Mouse (Mus musculus) lung, embryonic 14.5 days (tissue): Measurements from ENCODE around the gene Ski. TPM values are rescaled to one million over a fixed set of nuclear protein-coding genes. Genes with fewer than 3 reads are reported as not detected.

ENCODE experiments used
- ATAC-seq: fragments of 200-750 bp; cut with Nextera tagmentation; 2 replicates; pipeline ENCODE4 v1.8.0; 2017; ENCODE audit warnings: mild to moderate bottlenecking, moderate TSS enrichment, moderate library complexity; ENCODE audit not compliant: insufficient read depth
- DNase-seq: peaks from one replicate; pipeline ENCODE4 v3.0.0-alpha.2; 2015
- H3K27ac ChIP-seq: fragments of 300-500 bp; sonication (generic); 2 replicates; pipeline ENCODE4 v1.5.1; 2014; ENCODE audit warnings: low read depth, mild to moderate bottlenecking, moderate library complexity
- H3K27me3 ChIP-seq: fragments of 300-500 bp; sonication (generic); 2 replicates; pipeline ENCODE4 v1.6.1; 2014; ENCODE audit warnings: low read length, control low read depth; ENCODE audit not compliant: insufficient read depth
- H3K36me3 ChIP-seq: fragments of 300-500 bp; sonication (generic); 2 replicates; pipeline ENCODE4 v1.6.1; 2014; ENCODE audit warnings: control low read depth; ENCODE audit not compliant: insufficient read depth
- H3K4me1 ChIP-seq: fragments of 300-500 bp; sonication (generic); 2 replicates; pipeline ENCODE4 v1.6.1; 2014; ENCODE audit warnings: antibody characterized with exemption, control low read depth; ENCODE audit not compliant: insufficient read depth
- H3K4me2 ChIP-seq: fragments of 300-500 bp; sonication (generic); 2 replicates; pipeline ENCODE4 v1.6.1; 2014; ENCODE audit warnings: mild to moderate bottlenecking
- H3K4me3 ChIP-seq: fragments of 300-500 bp; sonication (generic); 2 replicates; pipeline ENCODE4 v1.5.1; 2014; ENCODE audit warnings: low read depth, low read length
- H3K9ac ChIP-seq: fragments of 300-500 bp; sonication (generic); 2 replicates; pipeline ENCODE4 v1.6.1; 2014
- H3K9me3 ChIP-seq: fragments of 300-500 bp; sonication (generic); 2 replicates; pipeline ENCODE4 v1.6.1; 2016; ENCODE audit warnings: low read depth, low read length, control low read depth
- CTCF ChIP-seq: IDR thresholded peaks from 2 replicates; pipeline ENCODE4 v1.5.1; 2016; ENCODE audit warnings: antibody characterized with exemption, low read depth
- WGBS: fragments of 180-500 bp; shearing (Covaris S2); extraction: QIAGEN DNeasy Blood & Tissue Kit; methylation state at CpG from one replicate; pipeline ENCODE4 v1.1.7; 2014; 5-methylcytosine and 5-hydroxymethylcytosine counted together
- polyA plus RNA-seq: library from polyadenylated mRNA; unstranded; fragments of >200 nt; fragmentation: Nextera tagmentation; extraction: Ambion mirVana; gene quantifications from 2 replicates; pipeline ENCODE4 v1.2.1, GENCODE M21; 2014

Ski gene
- polyA plus RNA-seq, 1 experiment from 2014 or later, result 23.7 TPM

GRCm38 (mm10) chr4:155113766-155114410 is 108.5 kb downstream of the Ski start:
- Histone ChIP-seq H3K36me3 (no peaks in the 10 kb centered on the region), H3K4me1 (no peaks in the 10 kb centered on the region), H3K4me3 (no peak overlapping the region), H3K9ac (no peak overlapping the region), H3K27me3 (no peaks in the 10 kb centered on the region), H3K9me3 (peaks cover 4% of the 10 kb centered on the region; the same call in 1 of the 2 replicates), H3K27ac (peak overlapping the region; percentile 34; the same call in 1 of the 2 replicates), H3K4me2 (no peak overlapping the region)
- ATAC-seq (no peak), DNase-seq (peak; percentile 39)
- TF ChIP-seq CTCF, result no peak
- 55% methylated on average over 8 of the region's 8 CpGs for WGBS

DNA sequence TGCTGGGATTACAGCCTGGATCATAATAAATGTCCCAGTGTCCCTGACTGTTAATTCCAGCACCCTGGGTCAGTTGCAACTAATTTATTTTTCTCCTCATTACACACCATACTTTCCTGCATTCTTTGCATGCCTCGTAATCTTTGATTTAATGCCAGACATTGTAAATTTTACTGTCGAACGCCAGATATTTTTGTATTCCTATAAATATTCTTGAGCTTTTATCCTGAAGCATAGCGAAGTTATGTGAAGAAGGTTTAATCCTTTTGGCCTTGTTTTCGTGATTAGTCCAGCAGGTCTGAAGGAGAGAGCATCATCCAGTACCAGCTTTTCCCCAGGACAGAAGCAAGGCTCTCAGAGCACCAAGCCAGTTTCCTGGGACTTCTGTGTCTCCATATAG is 112.9 kb downstream of the Ski start:
- no peak overlapping the region for H3K4me3 ChIP-seq
- H3K9me3 ChIP-seq, result no peaks in the 10 kb centered on the region
- no peaks in the 10 kb centered on the region for H3K4me1 ChIP-seq
- no peak overlapping the region for H3K4me2 ChIP-seq
- no peaks in the 10 kb centered on the region for H3K36me3 ChIP-seq
- no peak for DNase-seq
- no peak for TF ChIP-seq CTCF
- no peak overlapping the region for H3K9ac ChIP-seq
- ATAC-seq, result no peak
- WGBS, result 41% methylated on average over 5 of the region's 5 CpGs
- H3K27me3 ChIP-seq, result no peaks in the 10 kb centered on the region
- H3K27ac ChIP-seq, result peak overlapping the region; percentile 54; the same call in 1 of the 2 replicates

- H3K9ac ChIP-seq, result no peak overlapping the region
- H3K27ac ChIP-seq, result no peak overlapping the region
- no peaks in the 10 kb centered on the region for H3K36me3 ChIP-seq
- no peak overlapping the region for H3K4me2 ChIP-seq
- no peak for ATAC-seq
- WGBS, result 88% methylated on average over 4 of the region's 4 CpGs
- no peak overlapping the region for H3K4me3 ChIP-seq
- no peak for TF ChIP-seq CTCF
- H3K27me3 ChIP-seq, result no peaks in the 10 kb centered on the region
- no peak for DNase-seq
- H3K9me3 ChIP-seq, result no peaks in the 10 kb centered on the region
- no peaks in the 10 kb centered on the region for H3K4me1 ChIP-seq
Observed at GRCm38 (mm10) chr4:155107886-155108285, 114.5 kb downstream of the Ski start.

Other genes starting within 250 kb of the Ski start
- gene Plch2, start 165.8 kb downstream of the Ski start, polyA plus RNA-seq, result 5.2 and 6.7 TPM in 2 replicates
- gene Pex10, start 155.6 kb downstream of the Ski start, polyA plus RNA-seq, result 7.0 and 9.4 TPM in 2 replicates
- 160 and 177 TPM in 2 replicates for gene Rer1, start 136.2 kb downstream of the Ski start, polyA plus RNA-seq
- gene Morn1, start 136.0 kb downstream of the Ski start, polyA plus RNA-seq, result 5.2 TPM in 2 replicates
- gene Faap20, start 27.2 kb upstream of the Ski start, polyA plus RNA-seq, result 81.2 and 83.9 TPM in 2 replicates
- 12.7 and 13.4 TPM in 2 replicates for gene Prkcz, start 138.8 kb upstream of the Ski start, polyA plus RNA-seq
- gene Gabrd, start 175.5 kb upstream of the Ski start, polyA plus RNA-seq, result not detected in 2 replicates
- gene Cfap74, start 186.6 kb upstream of the Ski start, polyA plus RNA-seq, result 1.8 TPM in 2 replicates
- not detected in 2 replicates for gene Tmem52, start 246.5 kb upstream of the Ski start, polyA plus RNA-seq